Mouse (Mus musculus): ENCODE data around the gene Fbxl21.

- TF ChIP-seq CTCF (IDR thresholded peaks at IDR 0.05; ENCODE audit: low read depth): no peak
- TF ChIP-seq EP300 (IDR thresholded peaks at IDR 0.05; ENCODE audit: low read depth): no peak
Measured at GRCm38 (mm10) chr13:56527846-56528245, 5.6 kb downstream of the Fbxl21 start.

All from heart, postnatal 0 days (tissue).